Mouse (Mus musculus): Measurements from ENCODE around the gene Echdc3. TPM values are rescaled to one million over a fixed set of nuclear protein-coding genes. Genes with fewer than 3 reads are reported as not detected.

Gene Echdc3
- polyA plus RNA-seq, 1 experiment: 1.2 TPM

- Histone ChIP-seq H3K4me1 (ENCODE audit: control insufficient read depth, insufficient read depth, low read length) (no peaks in the 10 kb centered on the region), H3K27ac (ENCODE audit: insufficient read depth, low read depth, low read length) (no peak overlapping the region)
- TF ChIP-seq CTCF (IDR thresholded peaks at IDR 0.05; ENCODE audit: low read depth, low read length) (no peak), POLR2A (IDR thresholded peaks at IDR 0.05; ENCODE audit: borderline replicate concordance, low read depth, low read length) (no peak)
Measured at GRCm38 (mm10) chr2:6186913-6187312, 25.9 kb downstream of the Echdc3 start.

DNA sequence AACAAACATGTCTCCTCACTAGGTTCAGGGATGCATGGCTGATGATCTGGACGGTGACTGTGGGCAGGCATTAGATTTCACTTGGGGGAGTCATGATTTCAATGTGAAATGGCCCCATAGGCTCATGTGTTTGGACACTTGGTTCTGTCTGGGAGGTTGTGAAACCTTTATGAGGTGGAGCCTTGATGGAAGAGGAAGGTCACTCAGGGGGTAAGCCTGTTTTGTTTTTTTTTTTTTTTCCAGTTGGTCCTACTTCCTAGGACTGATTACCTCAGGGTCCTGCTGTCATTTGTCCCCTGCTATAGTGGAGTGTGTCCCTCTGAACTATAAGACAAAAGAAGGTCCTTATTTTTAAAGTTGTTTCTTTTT, 33.1 kb downstream of the Echdc3 start:
- TF ChIP-seq POLR2A (IDR thresholded peaks at IDR 0.05; ENCODE audit: borderline replicate concordance, low read depth, low read length): no peak
- TF ChIP-seq CTCF (IDR thresholded peaks at IDR 0.05; ENCODE audit: low read depth, low read length): no peak
- no peak overlapping the region for H3K4me3 ChIP-seq (ENCODE audit: insufficient read depth, low read length)
- no peak overlapping the region for H3K27ac ChIP-seq (ENCODE audit: insufficient read depth, low read depth, low read length)
- H3K4me1 ChIP-seq (ENCODE audit: control insufficient read depth, insufficient read depth, low read length): peaks cover 10% of the 10 kb centered on the region

More at GRCm38 (mm10) chr2:6186913-6187312, 25.9 kb downstream of the Echdc3 start:
- H3K4me3 ChIP-seq (ENCODE audit: insufficient read depth, low read length): no peak overlapping the region

DNA sequence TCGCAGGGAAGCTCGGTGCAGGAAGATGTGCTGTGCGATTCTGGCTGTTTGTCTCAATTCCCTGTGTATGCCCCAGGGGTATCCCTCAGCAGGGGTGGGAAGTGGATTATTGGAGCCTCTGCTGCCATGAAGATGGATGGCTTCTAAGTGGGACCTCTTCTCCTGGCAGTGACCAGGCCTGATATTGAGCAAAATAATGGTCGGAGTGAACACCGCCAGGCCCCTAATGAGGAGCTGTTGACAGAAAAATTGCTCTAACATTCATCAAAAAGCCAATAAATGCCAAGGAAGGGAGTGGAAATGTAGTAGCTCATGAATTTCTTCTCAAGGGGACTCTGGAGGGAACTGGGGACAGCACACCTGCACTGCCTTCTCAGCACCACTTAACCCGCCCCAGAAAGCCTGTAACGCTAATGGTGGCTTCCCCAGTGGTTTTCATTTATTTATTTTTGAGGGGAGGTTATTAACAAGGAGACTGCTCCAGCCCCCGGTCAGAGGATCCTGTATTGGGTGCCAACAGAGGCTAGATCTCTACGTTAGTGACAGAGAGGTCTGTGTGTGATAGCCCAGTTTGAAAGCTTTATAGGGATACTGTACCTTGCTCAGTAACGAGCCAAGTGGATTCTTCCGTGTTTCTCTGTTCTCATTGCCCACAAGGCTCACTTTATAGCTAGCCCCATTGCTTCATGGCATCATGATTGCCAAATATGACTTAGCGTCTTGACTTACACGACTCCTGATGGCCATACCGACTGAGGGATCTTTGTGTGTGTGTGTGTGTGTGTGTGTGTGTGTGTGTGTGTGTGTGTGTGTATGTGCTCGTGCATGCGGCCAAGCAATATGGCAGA, 33.7 kb downstream of the Echdc3 start:
- H3K4me1 ChIP-seq (ENCODE audit: control insufficient read depth, insufficient read depth, low read length): peaks cover 10% of the 10 kb centered on the region
- no peak for TF ChIP-seq CTCF (IDR thresholded peaks at IDR 0.05; ENCODE audit: low read depth, low read length)
- TF ChIP-seq POLR2A (IDR thresholded peaks at IDR 0.05; ENCODE audit: borderline replicate concordance, low read depth, low read length): no peak
- no peak overlapping the region for H3K27ac ChIP-seq (ENCODE audit: insufficient read depth, low read depth, low read length)
- H3K4me3 ChIP-seq (ENCODE audit: insufficient read depth, low read length): no peak overlapping the region

DNA sequence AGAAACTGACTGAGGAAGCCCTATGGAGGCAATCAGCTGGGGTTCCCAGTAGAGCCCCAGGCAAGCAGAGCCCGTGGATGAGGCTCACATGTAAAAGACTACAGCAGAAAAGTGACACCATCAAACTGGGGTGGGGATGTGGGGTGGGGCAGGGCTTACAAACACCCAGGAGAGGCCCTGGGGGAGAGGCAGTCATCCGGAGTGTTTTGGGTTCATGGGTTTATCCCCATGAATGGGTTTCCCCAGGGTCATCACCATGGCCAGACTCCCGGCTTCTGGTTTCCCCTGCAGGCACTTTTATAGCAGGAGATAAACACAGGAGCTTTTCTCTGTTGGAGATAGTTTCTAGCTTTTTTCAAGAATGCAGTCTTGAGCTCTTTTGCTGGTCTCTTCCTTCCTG, 39.8 kb downstream of the Echdc3 start:
- no peak for TF ChIP-seq CTCF (IDR thresholded peaks at IDR 0.05; ENCODE audit: low read depth, low read length)
- TF ChIP-seq POLR2A (IDR thresholded peaks at IDR 0.05; ENCODE audit: borderline replicate concordance, low read depth, low read length): no peak
- Histone ChIP-seq H3K4me3 (ENCODE audit: insufficient read depth, low read length) (no peak overlapping the region), H3K27ac (ENCODE audit: insufficient read depth, low read depth, low read length) (no peak overlapping the region), H3K4me1 (ENCODE audit: control insufficient read depth, insufficient read depth, low read length) (no peaks in the 10 kb centered on the region)

GRCm38 (mm10) chr2:6168560-6168959, 44.3 kb downstream of the Echdc3 start:
- Histone ChIP-seq H3K27ac (ENCODE audit: insufficient read depth, low read depth, low read length) (no peak overlapping the region), H3K4me1 (ENCODE audit: control insufficient read depth, insufficient read depth, low read length) (peaks cover 6% of the 10 kb centered on the region), H3K4me3 (ENCODE audit: insufficient read depth, low read length) (no peak overlapping the region)
- TF ChIP-seq POLR2A (IDR thresholded peaks at IDR 0.05; ENCODE audit: borderline replicate concordance, low read depth, low read length) (no peak), CTCF (IDR thresholded peaks at IDR 0.05; ENCODE audit: low read depth, low read length) (no peak)

DNA sequence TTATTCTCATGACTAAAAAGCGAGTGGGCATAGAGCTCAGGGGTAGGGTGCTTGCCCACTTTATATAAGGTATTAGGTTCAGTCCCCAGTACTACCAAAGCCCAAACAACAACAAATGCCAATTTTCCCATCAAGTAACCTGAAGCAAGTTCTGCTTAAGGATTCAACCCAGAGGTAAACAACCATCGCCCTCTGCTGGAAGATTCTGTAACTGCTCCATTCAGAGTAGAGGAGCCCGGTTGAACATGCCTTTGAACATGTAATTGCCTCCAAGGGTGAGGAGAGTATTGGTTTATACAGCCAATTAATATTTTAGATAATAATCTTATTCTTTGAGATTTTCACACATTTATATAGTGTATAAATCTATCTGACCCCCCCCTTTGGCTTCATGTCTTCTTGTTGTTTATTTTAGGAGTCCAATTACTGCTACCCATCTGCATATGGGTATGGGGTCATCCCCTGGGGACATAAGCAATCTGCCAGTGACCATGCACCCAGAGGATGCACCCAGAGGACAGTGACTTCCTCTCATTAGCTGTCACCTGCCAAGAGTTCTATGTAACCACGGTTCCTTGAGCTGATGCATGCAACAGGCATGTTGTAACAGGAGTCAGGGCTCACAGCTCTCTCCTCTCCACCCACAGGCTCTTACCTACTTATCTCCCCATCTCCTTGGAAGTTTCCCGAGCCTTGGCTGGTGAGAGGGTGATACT, 44.8 kb downstream of the Echdc3 start:
- no peak overlapping the region for H3K4me3 ChIP-seq (ENCODE audit: insufficient read depth, low read length)
- H3K4me1 ChIP-seq (ENCODE audit: control insufficient read depth, insufficient read depth, low read length): peaks cover 6% of the 10 kb centered on the region
- TF ChIP-seq POLR2A (IDR thresholded peaks at IDR 0.05; ENCODE audit: borderline replicate concordance, low read depth, low read length) (no peak), CTCF (IDR thresholded peaks at IDR 0.05; ENCODE audit: low read depth, low read length) (no peak)
- no peak overlapping the region for H3K27ac ChIP-seq (ENCODE audit: insufficient read depth, low read depth, low read length)

- Histone ChIP-seq H3K4me1 (ENCODE audit: control insufficient read depth, insufficient read depth, low read length) (peaks cover 8% of the 10 kb centered on the region), H3K27ac (ENCODE audit: insufficient read depth, low read depth, low read length) (no peak overlapping the region), H3K4me3 (ENCODE audit: insufficient read depth, low read length) (no peak overlapping the region)
- TF ChIP-seq CTCF (IDR thresholded peaks at IDR 0.05; ENCODE audit: low read depth, low read length) (no peak), POLR2A (IDR thresholded peaks at IDR 0.05; ENCODE audit: borderline replicate concordance, low read depth, low read length) (no peak)
Measured at GRCm38 (mm10) chr2:6165771-6166170, 47.1 kb downstream of the Echdc3 start.

DNA sequence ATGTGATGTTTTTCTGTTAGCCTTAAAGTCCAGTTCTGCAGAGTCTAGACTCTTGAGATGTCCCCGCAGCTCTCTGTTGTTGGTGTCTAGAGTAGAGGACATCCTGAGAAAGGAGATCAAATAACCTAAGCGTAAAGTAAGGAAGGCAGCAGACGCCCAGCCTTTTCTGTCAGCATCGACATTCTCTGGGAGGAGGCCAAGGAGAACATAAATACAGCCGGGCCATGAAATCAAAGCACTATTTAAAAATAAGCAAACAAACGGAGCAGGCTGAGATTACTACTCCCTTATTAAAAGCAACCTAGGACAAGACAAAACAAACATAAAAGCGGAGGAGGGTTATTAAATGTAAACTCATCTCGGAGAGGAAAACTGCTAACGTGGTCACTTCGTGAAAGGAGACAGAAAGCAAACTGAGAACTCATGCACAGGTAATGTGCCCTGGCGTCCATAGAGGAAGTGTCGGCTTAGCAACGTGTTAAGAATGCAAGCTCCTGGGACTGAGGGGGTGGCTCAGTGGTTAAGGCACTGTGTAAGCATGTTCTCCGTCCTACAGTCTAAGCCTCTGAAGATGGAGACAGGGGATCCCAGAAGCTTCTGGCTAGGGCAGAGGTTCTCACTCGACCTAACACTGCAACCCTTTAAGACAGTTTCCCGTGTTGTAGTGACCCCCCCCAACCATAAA, 48.1 kb downstream of the Echdc3 start:
- TF ChIP-seq POLR2A (IDR thresholded peaks at IDR 0.05; ENCODE audit: borderline replicate concordance, low read depth, low read length): no peak
- TF ChIP-seq CTCF (IDR thresholded peaks at IDR 0.05; ENCODE audit: low read depth, low read length): no peak
- Histone ChIP-seq H3K4me3 (ENCODE audit: insufficient read depth, low read length) (no peak overlapping the region), H3K4me1 (ENCODE audit: control insufficient read depth, insufficient read depth, low read length) (peaks cover 8% of the 10 kb centered on the region), H3K27ac (ENCODE audit: insufficient read depth, low read depth, low read length) (no peak overlapping the region)

DNA sequence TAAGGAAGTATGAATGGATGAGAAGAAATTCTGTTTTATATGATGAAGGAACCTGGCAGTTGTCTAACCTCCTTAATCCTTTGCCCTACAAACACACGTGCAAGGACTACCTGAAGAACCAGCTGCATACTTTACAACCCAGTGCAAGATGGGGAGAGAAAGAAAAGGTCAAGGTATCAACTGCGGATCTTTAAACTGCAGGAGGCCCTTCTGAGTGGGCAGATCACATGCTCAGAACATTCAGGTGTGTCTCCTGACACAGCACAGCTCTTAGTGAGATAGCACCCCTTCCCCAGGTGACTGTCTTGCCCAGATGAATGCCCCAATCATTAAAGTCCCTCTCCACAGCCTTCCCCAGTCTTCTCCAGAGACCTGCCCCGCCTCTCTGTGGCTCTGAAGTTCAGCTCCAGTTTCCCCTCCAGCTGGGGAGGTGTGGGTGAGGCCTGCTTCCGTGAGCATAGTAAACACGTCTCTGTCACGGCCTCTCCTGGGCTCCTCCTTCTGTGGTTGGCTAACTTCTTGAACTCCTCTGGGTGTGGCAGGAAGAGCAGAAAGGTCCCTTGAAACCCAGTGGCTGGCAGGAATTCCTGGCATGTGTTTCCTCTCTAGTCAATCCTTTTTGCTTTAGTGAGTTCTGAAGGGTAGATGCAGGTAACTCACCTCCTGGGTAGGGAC, 50.3 kb downstream of the Echdc3 start:
- H3K4me3 ChIP-seq (ENCODE audit: insufficient read depth, low read length): no peak overlapping the region
- peaks cover 8% of the 10 kb centered on the region for H3K4me1 ChIP-seq (ENCODE audit: control insufficient read depth, insufficient read depth, low read length)
- H3K27ac ChIP-seq (ENCODE audit: insufficient read depth, low read depth, low read length): no peak overlapping the region
- TF ChIP-seq POLR2A (IDR thresholded peaks at IDR 0.05; ENCODE audit: borderline replicate concordance, low read depth, low read length): no peak
- no peak for TF ChIP-seq CTCF (IDR thresholded peaks at IDR 0.05; ENCODE audit: low read depth, low read length)
